Mouse (Mus musculus) erythroblast, embryonic 14.5 days (primary cell): ENCODE data around the gene Gm30191.

Experiments used
- GATA1 ChIP-seq: IDR thresholded peaks from 2 replicates; pipeline ENCODE4 v1.6.1; 2012; ENCODE audit warnings: low read length, inconsistent platforms, mixed read lengths
- TAL1 ChIP-seq: IDR thresholded peaks from 3 replicates; pipeline ENCODE4 v1.6.1; 2012; ENCODE audit warnings: low read length, inconsistent platforms, mixed read lengths

DNA sequence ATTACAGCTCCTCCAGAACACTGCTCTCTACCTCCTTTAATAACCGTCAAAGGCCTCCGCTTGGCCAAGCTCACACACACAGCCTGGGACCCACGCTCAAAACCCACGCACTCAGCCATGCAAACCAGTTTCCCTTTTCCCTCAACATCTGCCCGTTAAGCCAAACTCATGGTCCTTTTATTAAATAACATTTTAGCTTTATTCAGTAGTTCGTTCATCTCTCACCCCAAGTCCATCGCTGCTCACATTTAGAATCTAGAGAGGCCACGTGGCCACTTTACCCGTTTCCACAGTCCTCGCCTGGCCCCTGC is 4.2 kb downstream of the Gm30191 start:
- TF ChIP-seq GATA1, result no peak
- TF ChIP-seq TAL1, result no peak
